Mouse (Mus musculus) frontal cortex, postnatal 25 days (tissue): ENCODE results near the gene L1cam.

Source experiments
- DNase-seq, 2 experiments: peaks; one replicate each; pipeline ENCODE4 v3.0.0; 2022; ENCODE audit warnings: low spot score in 2 of 2

L1cam gene

GRCm38 (mm10) chrX:73880194-73881035, 15.5 kb downstream of the L1cam start:
- no peak for DNase-seq

- DNase-seq = no peak
These were observed 18.9 kb downstream of the L1cam start for GRCm38 (mm10) chrX:73877014-73877413.

GRCm38 (mm10) chrX:73875881-73876280, 20.0 kb downstream of the L1cam start:
- no peak for DNase-seq

GRCm38 (mm10) chrX:73871956-73872355, 23.9 kb downstream of the L1cam start:
- no peak for DNase-seq

- DNase-seq = no peak
These were observed 24.4 kb downstream of the L1cam start for GRCm38 (mm10) chrX:73871474-73871873.

GRCm38 (mm10) chrX:73869334-73869733, 26.6 kb downstream of the L1cam start:
- no peak for DNase-seq

- DNase-seq = no peak
These were observed 28.1 kb downstream of the L1cam start for GRCm38 (mm10) chrX:73867852-73868251.

- DNase-seq = no peak
These were observed 28.6 kb downstream of the L1cam start for GRCm38 (mm10) chrX:73867256-73867655.

- DNase-seq = no peak
These were observed 31.2 kb downstream of the L1cam start for GRCm38 (mm10) chrX:73864692-73865091.

- DNase-seq = no peak
These were observed 40.9 kb downstream of the L1cam start for GRCm38 (mm10) chrX:73855087-73855408.

GRCm38 (mm10) chrX:73854326-73855086, 41.4 kb downstream of the L1cam start:
- DNase-seq = no peak

- no peak for DNase-seq
These were observed 59.2 kb downstream of the L1cam start for GRCm38 (mm10) chrX:73836691-73837090.

- DNase-seq = no peak
These were observed 60.2 kb downstream of the L1cam start for GRCm38 (mm10) chrX:73835731-73836130.

- DNase-seq = peak; percentile 10 to 14
These were observed 71.4 kb downstream of the L1cam start, which contains the start of gene Pdzd4 for GRCm38 (mm10) chrX:73824185-73825151. TSS of gene Pdzd4 (minus strand) at chrX:73824969.

GRCm38 (mm10) chrX:73823747-73824146, 72.2 kb downstream of the L1cam start:
- no peak for DNase-seq

- no peak for DNase-seq
These were observed 79.2 kb downstream of the L1cam start for GRCm38 (mm10) chrX:73816596-73817314.

GRCm38 (mm10) chrX:73815072-73815471, 80.8 kb downstream of the L1cam start:
- DNase-seq = no peak

GRCm38 (mm10) chrX:73805814-73806213, 90.1 kb downstream of the L1cam start:
- DNase-seq = no peak
